Mouse (Mus musculus) natural killer cell, adult 2 months (primary cell): ENCODE results near the gene Hoxa2.

Experiments used
- DNase-seq, 2 experiments: peaks; one replicate each; pipeline ENCODE4 v3.0.0; 2022; ENCODE audit warnings: low spot score in 2 of 2

Hoxa2 gene

DNA sequence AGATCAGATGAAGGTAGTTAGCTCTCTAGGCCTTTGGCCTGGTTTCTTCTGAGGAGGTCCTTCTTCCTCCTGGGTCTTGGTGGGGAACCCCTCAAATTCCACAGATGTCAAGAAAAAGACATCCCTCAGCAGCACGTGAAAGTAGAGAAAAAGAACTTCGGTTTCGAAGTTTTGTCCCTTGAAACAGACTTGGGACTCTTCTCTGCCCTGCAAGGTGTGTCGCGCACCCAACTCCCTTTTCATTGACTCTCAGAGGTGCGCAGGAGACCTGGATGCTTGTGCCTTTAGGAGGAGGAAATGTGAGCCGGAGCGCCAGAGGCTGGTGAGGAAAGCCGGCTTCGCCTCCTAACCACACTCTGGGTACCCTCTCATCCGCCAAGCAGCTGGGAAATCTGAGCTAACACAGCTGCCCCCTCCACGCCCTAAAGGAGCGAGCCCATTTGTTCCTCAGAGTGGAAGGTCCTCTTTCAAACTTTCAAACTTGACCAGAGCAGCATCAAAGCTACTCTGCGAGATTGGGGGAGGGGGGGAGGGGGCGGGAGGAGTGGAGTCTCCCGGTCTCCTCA, 14.1 kb downstream of the Hoxa2 start:
- DNase-seq, result no peak

DNA sequence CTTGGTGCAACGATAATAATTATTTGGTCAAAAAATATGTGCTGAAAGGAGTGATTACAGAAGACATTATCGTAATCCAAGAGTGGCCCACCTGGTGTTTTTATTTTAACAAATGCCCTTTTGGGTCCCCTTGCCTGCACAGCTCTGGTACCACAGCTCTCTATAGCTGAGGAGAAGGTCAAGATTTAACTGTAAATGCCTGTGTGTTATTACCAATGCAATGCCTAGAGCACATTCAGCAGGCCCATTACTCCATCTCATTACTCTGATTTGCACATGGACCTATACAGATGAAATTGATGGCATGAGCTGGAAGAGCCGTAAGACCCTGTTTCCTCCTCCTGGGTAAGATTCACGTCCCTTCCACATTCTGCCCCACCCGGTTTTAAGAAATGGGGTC, 25.5 kb downstream of the Hoxa2 start:
- DNase-seq, result no peak

DNA sequence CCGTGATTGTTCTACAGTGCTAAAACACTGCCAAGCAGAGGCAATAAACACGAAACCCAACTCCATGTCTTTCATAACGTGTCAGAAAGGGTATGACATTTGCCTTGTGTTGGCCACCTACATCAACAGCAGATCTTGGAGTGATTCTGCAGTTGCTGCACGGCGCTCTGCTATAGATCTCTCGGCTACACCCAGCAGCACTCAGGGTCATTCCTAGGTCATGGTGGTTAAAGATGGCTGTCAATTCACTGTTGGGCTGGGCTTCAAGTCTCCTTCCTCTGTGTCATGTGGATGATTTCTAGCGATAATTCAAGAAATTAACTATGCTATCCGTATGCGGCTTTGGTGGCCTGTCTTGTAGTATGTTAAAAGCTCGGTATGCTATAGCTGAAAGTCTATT, 26.1 kb downstream of the Hoxa2 start:
- DNase-seq, result no peak

DNA sequence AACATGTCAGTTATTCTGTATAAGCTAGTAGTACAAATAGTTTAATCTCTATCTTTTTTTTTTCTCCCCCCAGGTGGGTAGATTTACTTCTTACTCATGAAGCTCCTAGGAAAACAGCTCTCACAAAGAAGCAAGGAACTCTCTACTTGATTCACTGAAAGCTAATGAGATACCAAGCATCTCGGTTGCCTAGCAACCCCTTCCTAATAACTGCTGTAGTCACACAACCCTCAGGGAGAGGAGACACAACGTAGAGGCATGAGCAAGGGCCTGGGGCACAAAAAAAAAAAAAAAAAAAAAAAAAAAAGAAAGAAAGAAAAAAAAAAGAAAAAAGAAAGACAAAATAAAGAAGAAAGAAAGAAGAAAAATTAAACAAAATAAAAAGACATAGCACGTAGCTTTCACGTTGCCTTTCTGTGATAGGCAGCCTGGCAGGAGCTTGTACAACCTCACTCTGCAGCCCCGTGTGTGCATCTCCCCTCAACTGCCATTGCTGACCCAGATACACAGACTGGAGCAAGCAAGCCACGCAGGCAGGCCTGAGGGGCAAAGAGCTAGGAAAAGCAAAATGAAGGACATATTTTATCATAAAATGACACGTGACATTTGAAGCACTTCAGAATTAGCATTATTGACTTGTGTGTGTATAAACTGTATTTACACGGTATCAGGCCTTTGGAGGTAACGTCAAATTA, 26.6 kb downstream of the Hoxa2 start:
- no peak for DNase-seq

DNA sequence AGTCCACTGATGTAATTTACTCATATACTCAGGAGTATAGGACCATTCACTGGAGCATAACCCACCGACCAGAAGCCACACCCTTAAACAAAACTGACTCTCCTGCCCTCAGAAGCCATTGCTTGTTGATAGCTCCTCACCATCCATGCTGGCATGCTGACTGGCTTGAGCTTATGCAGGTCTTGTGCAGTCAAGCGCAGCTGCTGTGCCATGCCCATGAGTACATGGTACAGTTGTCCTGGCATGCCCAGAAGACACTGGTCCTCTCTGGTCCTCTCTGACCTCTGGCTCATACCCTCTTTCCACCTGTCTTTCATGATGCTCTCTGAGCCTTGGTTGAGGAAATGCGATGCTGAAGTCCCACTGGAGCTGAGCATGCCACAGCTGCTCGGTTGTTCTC, 41.0 kb downstream of the Hoxa2 start:
- no peak for DNase-seq

DNA sequence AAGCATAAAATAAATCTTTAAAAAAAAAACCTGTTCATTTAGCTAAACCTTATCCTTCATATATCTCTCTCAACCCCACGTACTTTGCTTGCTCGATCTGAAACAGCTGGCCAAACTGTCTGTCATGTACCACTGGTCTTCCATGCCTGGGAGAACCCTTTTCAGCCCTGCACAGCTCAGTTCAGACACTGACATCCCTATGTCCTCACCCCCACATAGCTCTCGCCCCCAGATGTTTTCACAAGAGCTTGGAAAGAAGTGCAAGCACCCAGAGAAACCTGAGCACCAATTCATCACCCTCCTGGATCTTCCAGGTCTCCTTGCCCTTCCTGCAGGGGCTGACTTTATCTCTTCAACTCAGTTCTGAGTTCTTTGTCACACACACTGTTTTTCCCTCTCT, 43.5 kb downstream of the Hoxa2 start:
- no peak for DNase-seq

DNA sequence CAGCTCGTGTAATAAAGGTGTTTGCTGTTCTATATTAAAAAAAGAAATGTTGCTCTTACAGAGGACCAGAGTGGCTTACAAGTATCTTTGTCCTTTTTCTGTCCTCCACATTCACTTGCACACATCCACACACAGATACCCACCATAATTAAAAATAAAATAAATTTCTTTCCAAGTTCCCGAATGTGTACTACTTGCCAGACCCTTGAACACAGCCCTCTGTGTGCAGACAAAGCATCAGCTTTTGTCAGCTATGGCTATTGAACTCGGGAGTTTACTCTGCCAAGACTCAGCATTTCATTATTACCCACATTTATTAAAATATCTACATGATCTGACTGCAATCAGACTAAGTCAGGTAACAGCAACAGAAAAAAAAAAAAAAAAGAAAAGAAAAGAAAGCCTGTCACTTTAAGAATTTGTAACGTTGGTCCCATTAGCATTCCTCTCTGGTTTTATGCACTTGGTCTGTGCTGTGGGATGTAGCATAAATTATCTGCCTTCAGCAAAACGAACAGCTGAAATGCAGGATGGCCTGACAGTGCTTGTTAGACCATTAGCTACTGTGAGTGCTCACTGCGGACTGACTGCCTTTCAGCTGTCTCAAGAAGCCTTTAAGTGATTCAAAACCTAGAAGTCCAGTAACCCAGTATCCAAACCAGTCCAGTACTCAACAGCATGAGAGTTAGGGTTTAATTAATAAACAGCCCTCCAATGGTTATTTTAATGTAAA, 45.6 kb downstream of the Hoxa2 start:
- DNase-seq, result no peak

DNA sequence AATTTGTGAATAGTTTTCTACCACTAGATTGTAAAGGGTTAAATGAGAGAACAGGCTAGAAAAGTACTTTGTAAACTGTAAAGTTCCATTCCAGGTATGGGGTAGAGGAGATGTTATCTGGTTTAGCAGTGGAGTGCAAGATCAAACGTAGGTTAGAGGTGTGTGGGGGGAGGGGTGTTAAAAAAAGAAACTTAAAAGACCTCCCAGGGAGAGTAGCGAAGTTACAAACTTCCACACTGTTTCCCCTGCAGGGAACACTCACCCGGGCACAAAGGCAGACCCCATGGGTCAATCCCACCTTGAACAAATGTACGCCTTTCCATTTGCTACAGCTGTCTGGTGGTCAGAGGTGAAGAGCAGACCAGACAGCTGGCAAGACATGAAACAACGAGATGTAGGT, 48.7 kb downstream of the Hoxa2 start:
- no peak for DNase-seq
